Mouse (Mus musculus) heart, adult 2 months (tissue): Measurements from ENCODE around the gene Slc46a1. TPM values are rescaled to one million over a fixed set of nuclear protein-coding genes. Genes with fewer than 3 reads are reported as not detected.
A peak's percentile ranks its signal among the peaks of the same experiment; 100 is the strongest.

Source experiments
- DNase-seq, 2 experiments: peaks; one replicate each; pipeline ENCODE4 v3.0.0; 2021
- H3K27ac ChIP-seq: fragments of 200-600 bp; 2 replicates; pipeline ENCODE4 v1.8.1; 2022
- H3K27me3 ChIP-seq: fragments of 200-500 bp; 2 replicates; pipeline ENCODE4 v1.6.1; 2012; ENCODE audit warnings: mild to moderate bottlenecking, low read length, inconsistent platforms, mixed read lengths; ENCODE audit not compliant: control insufficient read depth, insufficient read depth
- H3K36me3 ChIP-seq: fragments of 200-500 bp; 2 replicates; pipeline ENCODE4 v1.6.1; 2012; ENCODE audit warnings: low read length, inconsistent platforms; ENCODE audit not compliant: control insufficient read depth, insufficient read depth
- H3K4me1 ChIP-seq: fragments of 200-500 bp; 2 replicates; pipeline ENCODE4 v1.6.1; 2011; ENCODE audit warnings: low read length; ENCODE audit not compliant: control insufficient read depth, insufficient read depth
- H3K4me3 ChIP-seq: fragments of 200-600 bp; 2 replicates; pipeline ENCODE4 v1.8.1; 2022
- H3K79me2 ChIP-seq: fragments of 200-500 bp; replicated peaks from 2 replicates; pipeline ENCODE4 v1.6.1; 2012; ENCODE audit warnings: mild to moderate bottlenecking, inconsistent platforms, low read length, moderate library complexity, mixed read lengths; ENCODE audit not compliant: control insufficient read depth, insufficient read depth
- H3K9ac ChIP-seq: fragments of 200-500 bp; 2 replicates; pipeline ENCODE4 v1.6.1; 2012; ENCODE audit warnings: low read depth, mild to moderate bottlenecking, control low read depth, inconsistent platforms, low read length, mixed read lengths
- CTCF ChIP-seq: fragments of 200-600 bp; IDR thresholded peaks from 2 replicates; pipeline ENCODE4 v1.8.1; 2022; ENCODE audit warnings: antibody characterized with exemption, mild to moderate bottlenecking, moderate library complexity
- EP300 ChIP-seq: fragments of 200-500 bp; IDR thresholded peaks from 2 replicates; pipeline ENCODE4 v1.6.1; 2011; ENCODE audit warnings: low read depth, low read length, control low read depth; ENCODE audit not compliant: insufficient read depth
- POLR2A ChIP-seq: fragments of 200-500 bp; IDR thresholded peaks from 2 replicates; pipeline ENCODE4 v1.6.1; 2011; ENCODE audit warnings: mild to moderate bottlenecking, low read depth, low read length, control low read depth; ENCODE audit not compliant: insufficient read depth
- WGBS: fragments of 180-500 bp; shearing (Covaris S2); methylation state at CpG from one replicate; pipeline ENCODE4 v1.1.7; 2018; 5-methylcytosine and 5-hydroxymethylcytosine counted together
- intact Hi-C: fragments of 180-260 bp; cut with DNase I; formaldehyde crosslinking; loops from one replicate; pipeline ENCODE4 v1.15.1; 2025
- polyA plus RNA-seq: library from polyadenylated mRNA; depleted of rRNA; stranded (reverse); fragments of >200 nt; gene quantifications from 2 replicates; pipeline ENCODE4 v1.2.3, GENCODE M21; 2012
- total RNA-seq, 2 experiments: library from RNA; stranded (reverse); gene quantifications; 2 replicates each; pipeline ENCODE4 v1.2.3; 2021

Slc46a1 gene
- total and polyA plus RNA-seq, 3 experiments: 1.7 to 7.8 (median 3.0) TPM

GRCm38 (mm10) chr11:78467932-78468331 is 2.4 kb downstream of the Slc46a1 start:
- 42% methylated on average over 3 of the region's 3 CpGs for WGBS

GRCm38 (mm10) chr11:78471326-78472103 is 6.0 kb downstream of the Slc46a1 start:
- Histone ChIP-seq H3K79me2 (no peaks in the 10 kb centered on the region), H3K4me1 (no peaks in the 10 kb centered on the region), H3K27me3 (no peaks in the 10 kb centered on the region), H3K36me3 (no peaks in the 10 kb centered on the region), H3K4me3 (no peak overlapping the region), H3K9ac (no peak overlapping the region), H3K27ac (no peak overlapping the region)
- no peak for DNase-seq
- TF ChIP-seq EP300: no peak
- TF ChIP-seq CTCF: no peak
- TF ChIP-seq POLR2A: no peak
- WGBS: 90% methylated on average over 10 of the region's 10 CpGs
- intact Hi-C loops: no loop called here

More at GRCm38 (mm10) chr11:78467932-78468331, 2.4 kb downstream of the Slc46a1 start:
- Histone ChIP-seq H3K27me3 (no peaks in the 10 kb centered on the region), H3K4me1 (peaks cover 2% of the 10 kb centered on the region; the same call in 1 of the 2 replicates), H3K36me3 (no peaks in the 10 kb centered on the region), H3K9ac (no peak overlapping the region), H3K79me2 (no peaks in the 10 kb centered on the region), H3K4me3 (no peak overlapping the region), H3K27ac (no peak overlapping the region)
- TF ChIP-seq CTCF (no peak), POLR2A (no peak), EP300 (no peak)
- intact Hi-C loops: no loop called here
- DNase-seq: no peak

- H3K79me2 ChIP-seq: no peaks in the 10 kb centered on the region
- no peak overlapping the region for H3K27ac ChIP-seq
- H3K4me3 ChIP-seq: no peak overlapping the region
- no peaks in the 10 kb centered on the region for H3K27me3 ChIP-seq
- intact Hi-C loops: no loop called here
- 53% methylated on average over 3 of the region's 3 CpGs for WGBS
- DNase-seq: no peak
- no peak overlapping the region for H3K9ac ChIP-seq
- no peaks in the 10 kb centered on the region for H3K4me1 ChIP-seq
- H3K36me3 ChIP-seq: no peaks in the 10 kb centered on the region
- TF ChIP-seq CTCF (no peak), EP300 (no peak), POLR2A (no peak)
Observed at GRCm38 (mm10) chr11:78475289-78475688, 9.8 kb downstream of the Slc46a1 start.

- DNase-seq: no peak
- Histone ChIP-seq H3K36me3 (no peaks in the 10 kb centered on the region), H3K4me3 (no peak overlapping the region), H3K27ac (no peak overlapping the region), H3K9ac (no peak overlapping the region), H3K4me1 (no peaks in the 10 kb centered on the region), H3K79me2 (no peaks in the 10 kb centered on the region), H3K27me3 (peaks cover 4% of the 10 kb centered on the region)
- intact Hi-C loops: no loop called here
- 51% methylated on average over 7 of the region's 7 CpGs for WGBS
- TF ChIP-seq EP300: no peak
- TF ChIP-seq POLR2A: no peak
- TF ChIP-seq CTCF: no peak
Observed at GRCm38 (mm10) chr11:78483639-78484038, 18.1 kb downstream of the Slc46a1 start.

- Histone ChIP-seq H3K4me1 (no peaks in the 10 kb centered on the region), H3K27me3 (peaks cover 9% of the 10 kb centered on the region), H3K4me3 (no peak overlapping the region), H3K79me2 (no peaks in the 10 kb centered on the region), H3K27ac (no peak overlapping the region), H3K36me3 (no peaks in the 10 kb centered on the region), H3K9ac (no peak overlapping the region)
- no peak for TF ChIP-seq POLR2A
- peak; percentile 87 for TF ChIP-seq CTCF
- TF ChIP-seq EP300: peak; percentile 72; the same call in 1 of the 2 replicates
- DNase-seq: peak; percentile 61 to 78
- 4% methylated on average over 8 of the region's 8 CpGs for WGBS
- intact Hi-C loops: no loop called here
Observed at GRCm38 (mm10) chr11:78488168-78488567, 22.7 kb downstream of the Slc46a1 start.

- H3K4me3 ChIP-seq: no peak overlapping the region
- WGBS: 10% methylated on average over 48 of the region's 48 CpGs
- no peaks in the 10 kb centered on the region for H3K36me3 ChIP-seq
- no peak for DNase-seq
- intact Hi-C loops: no loop called here
- no peaks in the 10 kb centered on the region for H3K79me2 ChIP-seq
- H3K9ac ChIP-seq: no peak overlapping the region
- H3K27me3 ChIP-seq: peaks cover 10% of the 10 kb centered on the region
- no peak overlapping the region for H3K27ac ChIP-seq
- TF ChIP-seq POLR2A (no peak), EP300 (no peak), CTCF (peak; percentile 16; the same call in 1 of the 2 replicates)
- no peaks in the 10 kb centered on the region for H3K4me1 ChIP-seq
Observed at GRCm38 (mm10) chr11:78490781-78491241, 25.3 kb downstream of the Slc46a1 start.
